ENCODE assay signal across 8 mouse cellular contexts in genomic region chr1:171328839-171329432, GRCm38 (mm10). TPM values are rescaled to one million over a fixed set of nuclear protein-coding genes. Genes with fewer than 3 reads are reported as not detected.
DNase-seq lines count a peak whose midpoint lies in the region; ATAC-seq lines count a peak whose summit lies in the region.

TSS of gene Dedd (plus strand) at chr1:171329145.

- peak; percentile 94 for ATAC-seq in hindbrain, embryonic 11.5 days (ENCODE audit: low FRiP score)

- peak within 1 kb of the TSS; percentile 94 for H3K27ac ChIP-seq in hindbrain, embryonic 11.5 days (ENCODE audit: low read depth, low read length)

- H3K27me3 ChIP-seq in hindbrain, embryonic 11.5 days (ENCODE audit: control insufficient read depth, insufficient read depth, low read length): no peaks in the 10 kb centered on the region

- H3K36me3 ChIP-seq in hindbrain, embryonic 11.5 days (ENCODE audit: control insufficient read depth, insufficient read depth, low read length): no peaks in the 10 kb centered on the region

- H3K9me3 ChIP-seq in hindbrain, embryonic 11.5 days (ENCODE audit: control insufficient read depth, low read length): no peaks in the 10 kb centered on the region

- peak; percentile 96 for DNase-seq in Muller cell, postnatal 12 days (ENCODE audit: inconsistent ontology term)
- peak; percentile 97 for DNase-seq in cerebellum, adult 9-11 months
- peak; percentile 93 to 94 for DNase-seq in frontal cortex, adult 2 months (ENCODE audit: extremely low spot score in 1 of 2, low spot score in 1 of 2)
- peak; percentile 90 for DNase-seq in hindbrain, embryonic 11.5 days (ENCODE audit: low spot score)
- DNase-seq in layer of hippocampus, postnatal 10 days (ENCODE audit: low spot score in 2 of 2): peak; percentile 91 to 94
- peak; percentile 95 for DNase-seq in lung, postnatal 10 days
- DNase-seq in ovary, postnatal 36 days (ENCODE audit: low spot score): peak; percentile 89
- peak; percentile 92 for DNase-seq in thymus, postnatal 25 days

- WGBS in hindbrain, embryonic 11.5 days: under 1% methylated on average over 47 of the region's 48 CpGs

- peak within 1 kb of the TSS; percentile 76 for H3K4me3 ChIP-seq in hindbrain, embryonic 11.5 days (ENCODE audit: low read depth, low read length)

- H3K9ac ChIP-seq in hindbrain, embryonic 11.5 days (ENCODE audit: low read depth, low read length): peak within 1 kb of the TSS; percentile 82

- H3K4me2 ChIP-seq in hindbrain, embryonic 11.5 days (replicated peaks; ENCODE audit: low read depth, low read length): peak within 1 kb of the TSS; percentile 79

- H3K4me1 ChIP-seq in hindbrain, embryonic 11.5 days (replicated peaks; ENCODE audit: control insufficient read depth, insufficient read depth, low read length): no peaks in the 10 kb centered on the region

RNA-seq across cellular contexts. Expression of gene Dedd, which starts in this region (rescaled TPM):
- polyA plus RNA-seq in frontal cortex, adult 2 months (2012; rRNA removed): 54.6 and 58.1 TPM in 2 replicates
- 46.6 and 49.5 TPM in 2 replicates for polyA plus RNA-seq in hindbrain, embryonic 11.5 days (2014; fragmentation: Nextera tagmentation; extraction: Ambion mirVana)
- total RNA-seq in layer of hippocampus, postnatal 10 days (2021): 10 to 100 TPM; 30.9 to 33.7 TPM

Comparison
In these comparisons a context has a peak if more than half of its experiments do, and no peak if none do; other contexts are left out.
1. Peak in every context shown above with its lines: DNase-seq, ATAC-seq, H3K4me3 ChIP-seq and H3K27ac ChIP-seq.